Mouse (Mus musculus) fibroblast of lung, adult 2 months (primary cell): ENCODE data around the gene Grap2.

Experiments used
- DNase-seq: peaks from one replicate; pipeline ENCODE4 v3.0.0-alpha.2; 2011; ENCODE audit warnings: low read depth

Grap2 gene

DNA sequence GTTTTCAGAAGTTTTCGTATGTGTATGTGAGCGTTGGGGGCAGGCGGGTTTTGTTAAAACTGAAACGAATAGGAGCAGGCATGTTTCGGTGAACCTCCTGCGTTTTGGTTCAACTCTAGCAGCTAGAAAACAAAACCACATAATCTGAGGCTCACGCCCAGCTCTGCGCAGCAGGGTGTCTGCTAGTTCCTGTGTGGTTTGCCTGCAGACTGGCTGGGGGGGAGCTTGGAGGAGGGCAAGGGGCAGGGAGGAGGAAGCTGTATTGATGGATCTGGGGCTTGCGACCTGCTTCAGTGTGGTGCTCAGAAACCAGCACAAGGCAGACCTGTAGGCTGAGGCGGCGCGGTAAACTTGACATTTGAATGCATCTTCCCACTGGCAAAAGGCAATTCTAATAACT, at the start of gene Grap2:
Grap2 (plus strand) TSS at position 304 of the 400 bp plus-strand sequence.
- DNase-seq: no peak

DNA sequence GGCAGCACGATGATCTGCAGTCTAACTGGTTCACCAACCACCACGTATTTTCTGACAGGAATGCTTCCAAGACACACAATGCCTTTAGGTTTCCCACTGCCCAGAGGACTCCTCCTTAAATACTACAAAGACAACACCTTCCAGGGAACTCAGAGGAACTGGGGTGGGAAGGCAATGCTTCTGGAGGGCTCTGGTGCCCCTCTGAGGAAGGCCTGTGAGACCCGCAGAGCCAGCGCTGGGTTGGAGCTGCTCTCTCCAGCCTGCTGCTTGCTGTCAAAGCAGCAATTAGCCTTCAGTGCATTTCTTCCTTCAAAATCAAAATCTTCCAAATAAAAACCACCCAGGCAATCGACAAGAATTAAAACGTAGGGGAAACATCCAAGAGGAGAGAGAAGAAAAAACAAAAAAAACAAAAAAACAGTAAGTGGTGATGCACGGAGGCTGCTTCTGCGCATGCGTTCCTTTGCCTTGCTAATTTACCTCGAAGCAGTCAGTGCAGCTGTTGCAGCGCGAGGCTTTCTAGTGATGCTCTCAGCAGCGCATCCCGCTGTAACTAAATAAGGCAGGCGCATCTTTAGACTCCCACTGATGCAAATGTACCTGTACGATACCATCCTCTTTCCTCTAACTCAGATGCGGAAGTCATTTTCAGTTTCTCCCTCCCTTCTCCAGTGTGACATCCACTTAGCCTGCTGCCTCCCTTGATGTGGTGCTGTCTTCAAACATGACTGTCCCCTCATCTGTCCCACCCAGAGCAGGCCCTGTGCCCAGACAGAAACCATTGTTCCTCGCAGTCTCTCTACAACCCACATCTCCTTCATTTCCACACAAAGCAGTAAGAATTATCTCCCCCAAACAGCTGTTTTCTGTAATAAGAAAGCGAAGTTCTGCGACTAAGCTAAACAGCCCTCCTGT, 42.2 kb upstream of the Grap2 start:
- no peak for DNase-seq

DNA sequence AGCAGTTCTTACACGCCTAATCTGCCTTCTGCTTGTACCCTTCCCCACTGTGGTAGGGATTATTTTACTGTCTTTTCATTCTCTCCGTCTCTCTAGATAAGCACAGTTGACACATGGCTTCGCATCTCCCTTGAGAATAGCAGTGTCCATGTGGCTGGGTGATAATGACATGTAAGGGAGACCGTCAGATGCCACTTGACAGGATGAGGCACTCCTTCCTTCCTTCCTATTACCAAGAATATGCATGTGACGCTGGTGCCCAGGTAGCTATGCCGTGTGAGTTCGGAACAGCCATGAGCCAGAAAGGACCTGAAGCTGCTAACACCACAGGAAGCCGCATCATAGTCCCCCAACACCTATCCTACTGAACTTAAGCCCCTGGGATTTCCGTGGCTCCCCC, 41.4 kb upstream of the Grap2 start:
- DNase-seq: no peak

DNA sequence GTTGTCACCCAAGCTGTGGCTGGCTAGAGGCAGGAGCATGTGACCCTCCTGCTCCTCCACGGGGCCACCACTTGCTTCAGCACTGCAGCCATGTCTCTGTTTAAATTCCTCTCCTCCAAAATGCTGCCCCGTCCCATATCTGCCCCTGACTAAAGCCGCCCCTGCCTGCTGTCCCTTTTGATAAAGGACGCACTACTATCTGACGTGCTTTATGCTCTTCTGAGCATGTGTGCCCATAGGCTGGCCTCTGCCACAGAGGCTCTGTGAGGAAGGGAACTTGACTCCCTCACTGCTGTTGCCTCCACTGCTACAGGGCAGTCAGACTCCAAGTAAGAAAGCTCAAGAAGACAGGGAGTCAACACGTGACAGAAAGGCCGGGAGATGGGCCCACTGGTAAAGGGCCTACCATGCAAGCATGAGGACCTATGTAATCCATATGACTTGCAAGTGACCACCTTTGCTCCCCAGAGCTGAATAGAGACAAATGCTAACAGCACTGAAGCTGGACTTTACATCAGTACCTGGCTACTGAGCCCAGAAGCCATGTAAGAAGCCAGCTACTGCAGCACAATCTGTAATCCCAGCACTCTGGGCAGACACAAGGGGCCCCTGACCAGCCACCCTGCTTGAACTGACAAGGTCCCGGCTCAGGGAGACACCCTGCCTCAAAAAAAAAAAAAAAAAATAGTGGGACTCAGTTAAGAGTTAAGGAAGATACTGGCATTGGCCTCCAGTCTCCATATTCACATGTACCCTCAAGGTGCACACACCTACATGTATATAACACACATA, 39.9 kb upstream of the Grap2 start:
- DNase-seq: no peak

DNA sequence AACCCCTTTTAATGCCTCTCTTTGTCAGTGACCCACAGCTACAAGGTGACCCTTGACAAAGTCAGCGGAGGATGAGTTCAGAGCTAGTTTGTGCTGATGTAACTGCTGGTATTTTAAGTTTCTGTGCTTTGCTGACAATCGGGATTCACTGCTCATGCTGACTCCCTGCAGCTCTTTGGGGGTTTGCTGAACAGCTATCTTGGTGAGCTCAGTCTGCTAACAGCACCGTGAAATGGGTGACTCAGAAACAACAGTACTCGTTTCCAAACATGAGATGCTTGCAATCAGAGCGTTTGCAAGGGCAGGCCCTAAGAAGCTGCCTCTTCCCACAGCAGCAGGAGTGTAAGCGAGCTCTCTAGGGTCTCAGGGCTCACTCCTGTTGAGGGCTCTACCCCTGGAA, 39.1 kb upstream of the Grap2 start:
- no peak for DNase-seq

DNA sequence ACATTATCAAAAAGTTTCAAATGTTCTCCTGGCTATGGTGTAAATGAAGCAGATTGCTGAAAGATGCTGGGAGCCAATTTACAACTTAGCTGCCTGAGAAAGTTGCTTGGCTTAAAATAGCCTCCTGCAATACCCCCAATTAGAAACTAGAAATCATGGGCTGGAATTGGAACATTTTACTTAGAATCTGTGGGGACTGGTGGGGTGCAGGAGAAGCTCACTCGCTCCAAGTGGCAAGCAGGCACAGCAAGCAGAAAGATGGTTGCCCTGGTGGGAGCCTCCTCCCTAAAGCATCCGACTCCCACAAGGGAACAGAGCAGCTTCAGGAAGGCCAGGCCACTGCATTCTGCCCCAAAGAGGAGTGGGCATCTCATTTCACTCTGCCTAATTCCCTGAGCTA, 36.3 kb upstream of the Grap2 start:
- no peak for DNase-seq

DNA sequence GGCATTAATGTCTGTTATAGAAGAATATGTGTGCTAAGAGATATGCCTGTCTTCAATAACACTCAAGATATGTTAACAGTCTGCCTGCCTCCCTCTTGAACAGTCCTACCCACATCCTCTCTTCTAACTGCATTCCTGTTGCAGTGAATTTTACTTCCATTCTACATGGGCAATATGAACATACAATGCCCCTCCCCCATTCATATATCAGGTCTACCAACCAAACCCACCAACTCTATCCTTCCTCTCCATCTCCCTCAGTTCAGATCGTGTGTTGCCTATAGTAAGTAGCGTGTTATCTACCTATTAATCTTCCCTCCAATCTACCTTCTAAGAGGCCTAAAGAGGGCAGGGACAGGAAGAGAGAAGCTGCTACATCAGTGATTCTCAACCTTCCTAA, 34.3 kb upstream of the Grap2 start:
- DNase-seq: no peak

DNA sequence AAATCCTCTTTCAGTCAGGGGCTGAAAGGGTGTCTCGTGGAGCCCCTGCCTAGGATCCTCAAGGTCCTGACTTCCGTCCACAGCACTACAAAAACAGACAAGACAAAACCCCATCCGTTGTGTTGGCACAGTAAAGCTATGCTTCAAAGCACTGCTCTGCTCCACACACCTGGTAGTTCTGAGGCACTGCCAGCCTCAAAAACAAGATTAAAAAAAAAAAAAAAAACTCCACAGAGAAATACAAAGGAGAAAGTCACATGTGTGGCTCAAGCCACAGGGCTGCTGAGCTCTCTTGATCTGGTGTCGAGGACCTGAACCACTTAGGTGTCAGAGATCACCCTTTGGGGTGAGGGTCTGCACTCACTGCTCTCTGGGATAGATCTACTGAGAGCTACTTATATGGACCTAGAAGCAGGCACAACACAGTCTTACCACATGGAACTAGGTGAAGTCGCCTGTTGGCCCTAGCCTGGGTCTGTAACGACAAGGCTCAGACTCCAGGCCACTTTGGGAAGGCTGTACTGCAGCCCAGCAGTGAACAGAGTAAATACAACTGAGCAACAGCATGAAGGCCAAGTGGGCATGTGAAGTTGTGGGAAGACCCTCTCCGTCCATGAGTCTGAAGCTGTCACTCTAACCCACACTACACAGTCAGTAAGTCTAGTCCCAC, 33.6 kb upstream of the Grap2 start:
- DNase-seq: no peak

DNA sequence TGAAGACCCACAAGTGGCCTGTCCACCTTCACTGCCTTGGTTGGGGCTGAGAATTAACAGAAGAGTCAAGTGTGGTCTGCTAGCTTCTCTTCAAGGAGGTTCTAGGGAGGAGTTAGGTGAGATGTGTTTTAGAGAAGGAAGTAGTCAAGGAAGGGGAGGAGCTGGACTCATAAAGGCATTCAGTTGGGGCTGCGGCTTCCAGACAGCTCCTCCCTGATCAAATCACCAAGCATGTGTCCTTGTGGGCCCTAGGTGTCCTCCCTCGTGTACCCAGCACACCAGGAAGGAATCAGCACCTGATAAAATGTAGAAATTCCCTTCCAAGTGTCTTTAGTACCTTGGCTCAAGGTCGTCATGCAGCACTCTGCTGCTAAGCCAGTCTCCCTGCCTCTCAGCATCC, 28.3 kb upstream of the Grap2 start:
- DNase-seq: no peak

DNA sequence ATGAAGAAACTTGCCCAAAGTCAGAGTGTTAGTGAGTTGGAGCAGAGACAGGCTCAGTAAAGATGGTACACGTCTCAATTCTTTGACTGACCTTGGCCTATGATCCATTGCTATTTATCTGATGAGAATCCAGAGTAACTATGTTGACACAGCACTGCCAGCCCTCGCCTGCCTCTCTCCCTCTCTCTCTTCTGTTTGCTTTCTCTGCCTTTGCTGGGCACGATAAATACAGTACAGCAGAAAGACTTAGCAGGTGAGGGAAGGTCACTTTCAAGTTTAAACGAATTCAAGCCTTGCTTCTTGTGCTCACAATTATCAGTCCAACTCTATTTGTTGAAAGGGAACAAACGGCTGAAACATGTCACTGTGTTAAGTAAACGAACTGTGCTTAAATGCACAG, 27.0 kb upstream of the Grap2 start:
- no peak for DNase-seq

DNA sequence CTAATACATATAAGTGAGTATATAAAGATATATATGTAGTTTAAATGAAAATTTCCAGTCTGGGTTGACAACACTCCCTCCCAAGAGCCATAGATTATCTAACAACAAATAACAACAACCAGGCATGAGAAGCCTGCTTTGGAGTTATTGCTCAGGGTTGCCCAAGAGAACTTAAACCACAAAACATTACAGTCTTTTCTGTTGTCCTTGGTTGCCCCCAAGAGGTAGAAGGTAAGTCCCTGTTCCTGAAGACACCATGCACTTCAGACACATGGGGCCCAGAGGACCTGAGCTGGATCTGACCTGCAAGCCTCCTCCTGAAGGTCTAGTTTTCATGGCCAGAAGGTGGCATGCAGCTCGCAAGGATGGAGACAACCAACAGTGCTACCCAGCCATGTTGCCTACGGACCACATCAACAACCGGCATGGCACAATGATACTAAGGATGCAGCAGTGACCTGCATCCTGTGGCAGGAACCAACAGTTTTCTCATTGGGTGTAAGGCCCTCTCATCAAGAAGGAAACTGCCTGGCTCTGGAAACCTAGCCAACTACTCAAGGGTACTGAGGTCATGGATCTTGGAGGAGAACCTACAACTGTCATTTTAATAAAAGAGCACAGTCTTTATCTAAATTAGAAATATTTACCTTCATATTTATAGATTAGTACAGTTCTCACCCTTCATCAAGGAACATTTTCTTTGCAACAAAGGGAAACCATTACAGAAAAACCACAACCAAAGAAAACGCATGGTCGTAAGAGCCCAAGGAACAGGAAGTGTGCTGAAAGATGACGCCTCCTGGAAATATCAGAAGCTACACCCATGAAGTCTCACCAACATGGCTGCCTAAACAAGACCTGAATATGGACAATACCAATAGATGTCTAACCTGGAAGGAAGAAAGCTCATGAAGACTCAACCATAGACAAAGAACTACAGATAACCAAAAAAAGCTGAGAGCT, 17.3 kb upstream of the Grap2 start:
- DNase-seq: no peak

DNA sequence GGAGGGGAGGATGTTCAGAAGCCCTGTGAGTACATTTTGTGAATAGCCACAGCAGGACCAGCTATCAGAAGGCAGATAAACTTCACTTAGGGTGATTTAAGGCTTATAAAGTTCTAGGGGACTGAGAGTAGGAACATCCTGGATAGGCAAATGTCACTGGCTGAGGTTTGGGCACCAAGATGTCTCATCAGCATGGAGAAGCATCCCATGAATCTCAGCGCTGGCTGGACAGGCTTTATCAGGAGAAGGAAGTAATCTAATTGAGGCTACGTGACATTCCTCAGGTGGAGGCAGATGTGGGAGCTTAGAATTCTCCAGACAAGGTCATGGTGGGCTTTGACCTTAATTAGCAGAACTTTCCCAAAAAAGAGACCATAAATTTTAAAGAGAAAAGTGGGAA, 16.4 kb upstream of the Grap2 start:
- DNase-seq: no peak

DNA sequence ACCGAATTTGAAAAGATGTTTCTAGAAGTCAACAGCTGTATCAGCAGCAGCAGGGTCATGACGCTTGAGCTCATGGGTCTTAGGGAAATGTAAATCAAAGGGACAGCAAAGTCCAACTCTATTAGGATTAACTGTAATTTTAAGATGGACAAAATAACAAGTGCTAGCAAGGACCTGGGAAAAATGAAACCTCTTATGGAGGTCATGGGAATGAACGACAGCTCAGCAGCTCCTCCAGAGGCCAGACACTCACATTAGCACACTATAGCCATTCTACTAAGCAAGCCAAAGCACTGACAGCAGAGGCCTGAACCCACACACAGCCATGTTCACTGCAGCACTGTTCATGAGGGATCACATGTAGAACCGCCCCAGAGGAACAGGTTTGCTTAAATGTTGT, 14.6 kb upstream of the Grap2 start:
- DNase-seq: no peak

DNA sequence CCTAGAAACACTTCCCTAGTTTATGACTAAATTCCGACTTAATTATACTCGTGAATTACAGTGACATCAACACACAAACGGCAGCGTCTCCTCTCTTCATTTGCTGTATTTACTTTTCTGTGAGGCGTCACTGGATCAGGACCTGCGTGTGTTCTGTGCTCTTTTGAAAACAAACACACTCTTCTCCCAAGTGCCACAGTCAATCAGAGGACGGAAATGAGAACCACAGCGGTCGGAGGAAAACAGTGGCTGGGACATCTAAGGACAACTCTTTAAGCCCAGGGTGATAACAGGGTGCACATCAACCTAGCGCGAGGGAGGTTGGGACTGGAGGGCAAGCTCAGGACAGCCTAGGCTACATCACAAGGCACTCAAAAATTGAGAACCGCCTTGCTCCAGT, 12.9 kb upstream of the Grap2 start:
- no peak for DNase-seq

DNA sequence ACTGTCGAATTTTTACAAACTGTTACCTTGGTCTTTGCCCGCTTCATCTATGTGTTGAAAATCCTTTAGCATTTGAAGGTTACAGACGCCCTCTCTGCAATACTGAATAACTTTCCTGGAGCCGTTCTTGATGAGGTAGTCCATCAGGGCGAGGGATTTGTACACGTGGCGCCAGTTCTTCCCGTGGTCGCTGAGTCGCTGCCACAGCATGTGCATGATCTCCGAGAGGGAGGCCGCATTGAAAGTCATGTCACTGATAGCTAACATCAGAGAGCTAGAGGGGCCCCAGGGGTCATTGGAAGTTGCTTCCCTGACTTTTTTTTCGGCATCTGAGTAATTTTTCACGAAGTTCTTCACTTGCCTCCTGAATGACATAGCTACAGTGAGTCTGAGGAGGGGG, 12.4 kb upstream of the Grap2 start:
- no peak for DNase-seq

DNA sequence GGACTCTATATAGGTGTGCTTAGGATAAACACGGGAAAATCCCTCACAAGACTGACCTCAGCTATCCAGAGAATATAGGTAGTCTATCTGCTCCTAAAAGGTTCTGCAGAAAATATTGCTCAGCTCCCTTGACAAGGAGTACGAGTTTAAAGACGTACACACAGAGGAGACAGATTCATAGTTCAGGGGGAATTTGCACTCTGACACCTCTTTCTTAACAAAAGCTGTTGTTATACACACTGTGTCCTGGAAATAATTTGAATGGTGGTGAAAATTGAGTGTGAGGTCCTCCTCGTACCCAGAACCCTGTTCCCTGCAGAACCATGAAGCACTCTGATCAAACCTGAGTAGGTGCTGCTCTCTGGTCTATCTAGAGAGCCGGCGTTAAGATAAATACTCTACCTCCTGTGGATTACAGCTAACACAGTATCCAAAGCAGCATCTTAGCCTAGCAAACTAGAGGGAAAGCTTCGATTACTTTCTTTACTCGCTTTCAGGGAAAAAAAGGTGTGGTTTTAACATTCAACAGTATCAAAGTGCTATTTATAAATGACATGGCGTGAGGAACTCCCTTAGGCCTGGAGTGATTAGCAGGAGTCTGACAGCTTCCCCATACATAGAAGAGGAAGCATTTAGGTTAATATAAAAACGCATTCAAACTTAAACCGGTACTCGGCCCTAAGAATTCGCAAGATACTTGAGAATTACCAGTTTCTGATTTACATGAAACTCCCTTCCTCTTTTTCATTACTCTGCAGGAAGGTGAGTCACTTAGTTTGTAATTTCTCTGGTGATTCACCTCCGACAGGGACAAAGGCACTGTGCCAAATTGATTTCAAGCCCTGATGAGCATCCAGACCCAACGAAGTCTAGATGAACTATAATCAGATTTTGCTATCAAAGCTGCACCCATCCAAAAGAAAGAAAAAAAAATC, 11.5 kb upstream of the Grap2 start:
- no peak for DNase-seq

DNA sequence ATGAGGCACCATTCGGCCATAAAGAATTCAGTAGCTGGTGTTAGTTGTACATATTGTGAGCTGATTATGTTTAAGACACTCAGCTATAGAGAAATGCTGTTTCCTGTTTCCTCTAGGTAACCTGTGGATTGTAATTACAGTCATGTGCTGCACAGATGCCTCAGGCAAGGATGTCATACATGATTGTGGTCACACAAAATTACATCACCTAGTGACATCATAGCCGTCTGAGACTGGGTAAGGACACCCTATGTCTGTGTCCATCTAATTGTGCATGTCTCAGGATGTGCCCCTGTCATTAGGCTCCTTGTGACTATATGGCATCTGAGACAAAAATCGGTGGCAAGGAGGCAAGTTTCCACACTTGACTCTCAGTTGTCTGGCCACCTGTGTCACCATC, 9.9 kb upstream of the Grap2 start:
- no peak for DNase-seq

DNA sequence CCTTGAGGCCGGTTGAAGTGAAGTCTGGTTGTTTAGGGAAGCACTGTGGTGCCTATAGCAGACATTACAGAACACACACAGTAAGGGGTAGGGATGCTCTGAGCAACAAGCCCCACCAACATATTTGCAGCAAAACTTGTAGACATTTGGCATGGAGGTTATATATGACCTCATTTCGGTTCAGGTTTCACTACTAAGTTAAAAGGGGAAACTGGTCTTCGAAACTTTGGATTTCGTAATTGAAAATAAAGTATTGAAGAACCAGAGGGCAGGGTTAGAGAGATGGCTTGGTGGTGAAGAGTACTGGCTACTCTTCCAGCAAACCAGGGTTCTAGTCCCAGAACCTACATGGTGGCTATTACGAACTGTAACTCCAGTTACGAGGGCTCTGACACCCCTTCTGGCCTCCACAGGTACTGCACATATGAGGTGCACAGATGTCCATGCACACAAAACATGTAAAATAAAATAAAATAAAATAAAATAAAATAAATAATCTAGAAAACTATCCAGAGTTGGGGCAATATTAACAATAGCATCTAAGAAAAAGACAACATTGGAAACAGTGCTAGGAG, 8.7 kb upstream of the Grap2 start:
- no peak for DNase-seq

DNA sequence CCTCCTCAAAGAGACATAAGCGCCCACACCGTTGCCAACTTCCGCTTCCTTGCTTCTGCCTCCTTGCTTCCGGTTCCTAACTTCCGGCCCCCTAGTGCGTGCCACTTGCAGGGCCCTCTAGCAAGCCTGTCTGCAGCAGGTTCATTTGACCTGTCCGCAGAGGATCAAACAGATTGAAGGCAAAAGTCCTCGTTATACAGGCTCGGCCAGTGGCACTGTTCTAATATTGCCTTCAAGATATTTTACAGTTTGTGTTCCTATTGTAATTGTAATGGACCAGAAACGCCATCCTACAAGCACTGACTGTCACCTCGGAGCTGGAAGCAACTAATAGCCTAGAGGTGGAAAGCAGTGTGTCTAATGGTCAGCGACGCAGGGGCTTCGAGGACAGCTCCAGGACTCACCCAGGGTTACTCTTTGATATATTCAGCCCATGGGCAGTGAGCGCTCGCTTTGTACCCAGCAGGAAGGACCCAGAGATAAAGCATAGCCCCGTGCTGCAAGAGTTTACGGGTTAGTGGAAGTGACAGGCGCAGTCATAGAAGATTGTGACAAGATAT, 7.2 kb upstream of the Grap2 start, which contains the start of gene Enthd1:
Enthd1 (minus strand) TSS at position 51 of the 560 bp plus-strand sequence.
- DNase-seq: no peak

DNA sequence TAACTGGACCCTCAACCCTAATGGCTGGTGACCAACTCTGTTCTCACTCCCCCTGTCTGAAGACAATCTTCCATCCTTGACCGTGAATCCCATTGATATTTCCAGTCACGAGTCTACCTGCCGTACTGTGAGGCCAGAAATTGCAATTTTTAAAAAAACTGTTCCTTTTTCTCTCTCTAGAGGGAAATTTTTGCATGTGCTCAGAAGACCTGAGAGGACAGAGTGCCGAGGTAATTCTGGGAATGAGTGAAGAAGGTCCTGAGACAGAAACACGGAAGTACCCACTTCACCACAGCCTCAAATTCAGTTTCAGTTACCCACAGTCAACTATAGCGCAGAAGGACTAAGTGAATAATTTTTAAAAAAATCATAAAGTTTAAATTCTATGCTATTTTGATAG, 5.7 kb upstream of the Grap2 start:
- DNase-seq: no peak
